Mouse (Mus musculus) forebrain, embryonic 14.5 days (tissue): Measurements from ENCODE around the gene Slc17a3. TPM values are rescaled to one million over a fixed set of nuclear protein-coding genes. Genes with fewer than 3 reads are reported as not detected.
A peak's percentile ranks its signal among the peaks of the same experiment; 100 is the strongest.

Experiments
- ATAC-seq: fragments of 200-750 bp; cut with Nextera tagmentation; 2 replicates; pipeline ENCODE4 v1.8.0; 2017; ENCODE audit warnings: mild to moderate bottlenecking, moderate library complexity
- DNase-seq: peaks from one replicate; pipeline ENCODE4 v3.0.0-alpha.2; 2015; ENCODE audit warnings: low spot score
- H3K27ac ChIP-seq: fragments of 300-500 bp; sonication (generic); 2 replicates; pipeline ENCODE4 v1.5.1; 2014; ENCODE audit warnings: low read depth, mild to moderate bottlenecking, control low read depth, low read length, moderate library complexity
- H3K27me3 ChIP-seq: fragments of 300-500 bp; sonication (generic); replicated peaks from 2 replicates; pipeline ENCODE4 v1.6.1; 2014; ENCODE audit warnings: low read length, control low read depth, mixed read lengths; ENCODE audit not compliant: control insufficient read depth, insufficient read depth
- H3K36me3 ChIP-seq: fragments of 300-500 bp; sonication (generic); 2 replicates; pipeline ENCODE4 v1.6.1; 2014; ENCODE audit warnings: low read length, control low read depth; ENCODE audit not compliant: control insufficient read depth, insufficient read depth
- H3K4me1 ChIP-seq: fragments of 300-500 bp; sonication (generic); 2 replicates; pipeline ENCODE4 v1.6.1; 2014; ENCODE audit warnings: antibody characterized with exemption, low read length, control low read depth; ENCODE audit not compliant: control insufficient read depth, insufficient read depth
- H3K4me2 ChIP-seq: fragments of 300-500 bp; sonication (generic); 2 replicates; pipeline ENCODE4 v1.6.1; 2014; ENCODE audit warnings: mild to moderate bottlenecking, control low read depth, low read length
- H3K4me3 ChIP-seq: fragments of 300-500 bp; sonication (generic); 2 replicates; pipeline ENCODE4 v1.5.1; 2014; ENCODE audit warnings: low read depth, low read length, control low read depth
- H3K9ac ChIP-seq: fragments of 300-500 bp; sonication (generic); 2 replicates; pipeline ENCODE4 v1.6.1; 2014; ENCODE audit warnings: mild to moderate bottlenecking, low read length, control low read depth, moderate library complexity
- H3K9me3 ChIP-seq: fragments of 300-500 bp; sonication (generic); replicated peaks from 2 replicates; pipeline ENCODE4 v1.6.1; 2016; ENCODE audit warnings: low read length, control low read depth, mixed read lengths; ENCODE audit not compliant: control insufficient read depth
- WGBS: fragments of 180-500 bp; shearing (Covaris S2); extraction: QIAGEN DNeasy Blood & Tissue Kit; methylation state at CpG from one replicate; pipeline ENCODE4 v1.1.7; 2014; 5-methylcytosine and 5-hydroxymethylcytosine counted together
- polyA plus RNA-seq: library from polyadenylated mRNA; unstranded; fragments of >200 nt; fragmentation: Nextera tagmentation; extraction: Ambion mirVana; gene quantifications from 2 replicates; pipeline ENCODE4 v1.2.1, GENCODE M21; 2014

Slc17a3 gene
- polyA plus RNA-seq, 1 experiment from 2014 or later = not detected

- Histone ChIP-seq H3K9me3 (no peaks in the 10 kb centered on the region), H3K4me3 (no peak overlapping the region), H3K9ac (no peak overlapping the region), H3K27me3 (no peaks in the 10 kb centered on the region), H3K36me3 (no peaks in the 10 kb centered on the region), H3K4me2 (no peak overlapping the region), H3K4me1 (no peaks in the 10 kb centered on the region), H3K27ac (no peak overlapping the region)
- WGBS = 82% methylated on average over 6 of the region's 6 CpGs
- no peak for DNase-seq
- ATAC-seq = no peak
These were observed 49.9 kb downstream of the Slc17a3 start for GRCm38 (mm10) chr13:23889011-23889605.

- no peaks in the 10 kb centered on the region for H3K4me1 ChIP-seq
- no peak overlapping the region for H3K4me3 ChIP-seq
- no peak overlapping the region for H3K9ac ChIP-seq
- no peak for DNase-seq
- H3K9me3 ChIP-seq = no peaks in the 10 kb centered on the region
- 17% methylated on average over 9 of the region's 9 CpGs for WGBS
- no peak for ATAC-seq
- no peak overlapping the region for H3K4me2 ChIP-seq
- H3K27me3 ChIP-seq = no peaks in the 10 kb centered on the region
- H3K27ac ChIP-seq = no peak overlapping the region
- no peaks in the 10 kb centered on the region for H3K36me3 ChIP-seq
These were observed 53.5 kb downstream of the Slc17a3 start for GRCm38 (mm10) chr13:23892592-23893268.

GRCm38 (mm10) chr13:23893269-23893593, 54.0 kb downstream of the Slc17a3 start:
- ATAC-seq = peak; percentile 54; the same call in 1 of the 2 replicates
- Histone ChIP-seq H3K27me3 (no peaks in the 10 kb centered on the region), H3K4me3 (no peak overlapping the region), H3K9ac (no peak overlapping the region), H3K27ac (no peak overlapping the region), H3K9me3 (no peaks in the 10 kb centered on the region), H3K4me2 (no peak overlapping the region), H3K36me3 (no peaks in the 10 kb centered on the region), H3K4me1 (no peaks in the 10 kb centered on the region)
- DNase-seq = peak; percentile 42
- WGBS = 9% methylated on average over 4 of the region's 4 CpGs

- H3K27ac ChIP-seq = no peak overlapping the region
- no peaks in the 10 kb centered on the region for H3K4me1 ChIP-seq
- WGBS = 54% methylated on average over 6 of the region's 6 CpGs
- H3K27me3 ChIP-seq = no peaks in the 10 kb centered on the region
- DNase-seq (peak; percentile 2), ATAC-seq (no peak)
- no peak overlapping the region for H3K9ac ChIP-seq
- H3K4me3 ChIP-seq = no peak overlapping the region
- H3K4me2 ChIP-seq = no peak overlapping the region
- H3K36me3 ChIP-seq = no peaks in the 10 kb centered on the region
- H3K9me3 ChIP-seq = no peaks in the 10 kb centered on the region
These were observed 59.0 kb downstream of the Slc17a3 start for GRCm38 (mm10) chr13:23898242-23898641.

GRCm38 (mm10) chr13:23906906-23907305, 67.7 kb downstream of the Slc17a3 start:
- Histone ChIP-seq H3K9ac (no peak overlapping the region), H3K4me1 (no peaks in the 10 kb centered on the region), H3K4me3 (no peak overlapping the region), H3K9me3 (no peaks in the 10 kb centered on the region), H3K27me3 (no peaks in the 10 kb centered on the region), H3K4me2 (no peak overlapping the region), H3K36me3 (no peaks in the 10 kb centered on the region), H3K27ac (no peak overlapping the region)
- 96% methylated on average over 5 of the region's 5 CpGs for WGBS
- DNase-seq (no peak), ATAC-seq (no peak)

GRCm38 (mm10) chr13:23910121-23910520, 70.9 kb downstream of the Slc17a3 start:
- Histone ChIP-seq H3K27ac (no peak overlapping the region), H3K36me3 (no peaks in the 10 kb centered on the region), H3K4me2 (no peak overlapping the region), H3K4me1 (no peaks in the 10 kb centered on the region), H3K9ac (no peak overlapping the region), H3K27me3 (no peaks in the 10 kb centered on the region), H3K9me3 (no peaks in the 10 kb centered on the region), H3K4me3 (no peak overlapping the region)
- DNase-seq (no peak), ATAC-seq (no peak)
- 86% methylated on average over 5 of the region's 5 CpGs for WGBS

Other genes with a start within 250 kb of the Slc17a3 start
- 1.2 and 1.8 TPM in 2 replicates for gene Hist1h2be, start 218.3 kb upstream of the Slc17a3 start, polyA plus RNA-seq
- 12.2 and 17.8 TPM in 2 replicates for gene Hist1h1e, start 216.9 kb upstream of the Slc17a3 start, polyA plus RNA-seq
- 0.91 and 1.3 TPM in 2 replicates for gene Hist1h2ac, start 155.5 kb upstream of the Slc17a3 start, polyA plus RNA-seq
- gene Hist1h2bc, start 155.2 kb upstream of the Slc17a3 start, polyA plus RNA-seq = 32.2 and 39.5 TPM in 2 replicates
- not detected in 2 replicates for gene Hist1h1t, start 143.6 kb upstream of the Slc17a3 start, polyA plus RNA-seq
- gene Hist1h4c, start 141.0 kb upstream of the Slc17a3 start, polyA plus RNA-seq = 2.9 and 6.5 TPM in 2 replicates
- 3.5 and 4.7 TPM in 2 replicates for gene Hfe, start 128.6 kb upstream of the Slc17a3 start, polyA plus RNA-seq
- 16.9 and 25.2 TPM in 2 replicates for gene Hist1h1c, start 100.6 kb upstream of the Slc17a3 start, polyA plus RNA-seq
- gene Hist1h3c, start 93.8 kb upstream of the Slc17a3 start, polyA plus RNA-seq = 2.4 and 5.9 TPM in 2 replicates
- gene Hist1h2bb, start 92.7 kb upstream of the Slc17a3 start, polyA plus RNA-seq = 1.3 and 1.5 TPM in 2 replicates
- 27.8 and 49.2 TPM in 2 replicates for gene Hist1h2ab, start 88.3 kb upstream of the Slc17a3 start, polyA plus RNA-seq
- gene Hist1h3b, start 87.2 kb upstream of the Slc17a3 start, polyA plus RNA-seq = 2.3 and 9.6 TPM in 2 replicates
- gene Hist1h4b, start 82.4 kb upstream of the Slc17a3 start, polyA plus RNA-seq = 3.5 and 4.7 TPM in 2 replicates
- 0.97 TPM in 1 of 2 replicates, not detected in the other for gene Hist1h4a, start 78.2 kb upstream of the Slc17a3 start, polyA plus RNA-seq
- gene Hist1h3a, start 77.0 kb upstream of the Slc17a3 start, polyA plus RNA-seq = 2.0 and 4.7 TPM in 2 replicates
- 2.3 and 2.4 TPM in 2 replicates for gene Hist1h1a, start 75.8 kb upstream of the Slc17a3 start, polyA plus RNA-seq
- not detected in 2 replicates for gene Trim38, start 69.5 kb upstream of the Slc17a3 start, polyA plus RNA-seq
- gene Slc17a2, start 32.4 kb upstream of the Slc17a3 start, polyA plus RNA-seq = not detected in 2 replicates
- gene Slc17a1, start 28.3 kb downstream of the Slc17a3 start, polyA plus RNA-seq = not detected in 2 replicates
- gene Slc17a4, start 75.6 kb downstream of the Slc17a3 start, polyA plus RNA-seq = not detected in 2 replicates
- gene Hist1h2ba, start 94.7 kb downstream of the Slc17a3 start, polyA plus RNA-seq = not detected in 2 replicates
- not detected in 2 replicates for gene Hist1h2aa, start 95.0 kb downstream of the Slc17a3 start, polyA plus RNA-seq
- gene Scgn, start 151.8 kb downstream of the Slc17a3 start, polyA plus RNA-seq = 4.2 and 5.3 TPM in 2 replicates